Mouse (Mus musculus) left cerebral cortex, adult 18-20 months (tissue): ENCODE measurements around the gene Col6a3. TPM values are rescaled to one million over a fixed set of nuclear protein-coding genes. Genes with fewer than 3 reads are reported as not detected.

Experiments
- DNase-seq, 2 experiments: peaks; one replicate each; pipeline ENCODE4 v3.0.0; 2021 to 2022; ENCODE audit warnings: low spot score in 2 of 2, mixed read lengths in 1 of 2
- total RNA-seq, 2 experiments: library from RNA; stranded (reverse); gene quantifications; 2 replicates each; pipeline ENCODE4 v1.2.3; 2021

Col6a3 gene
- total RNA-seq, 2 experiments from 2014 or later: 4.3 to 4.5 TPM

- no peak for DNase-seq
Measured at GRCm38 (mm10) chr1:90738913-90739312, 104.9 kb downstream of the Col6a3 start.

- no peak for DNase-seq
Measured at GRCm38 (mm10) chr1:90729466-90729865, 114.3 kb downstream of the Col6a3 start.

GRCm38 (mm10) chr1:90723754-90724153 is 120.0 kb downstream of the Col6a3 start:
- no peak for DNase-seq

- DNase-seq: no peak
Measured at GRCm38 (mm10) chr1:90723325-90723724, 120.4 kb downstream of the Col6a3 start.

GRCm38 (mm10) chr1:90722021-90722420 is 121.8 kb downstream of the Col6a3 start:
- DNase-seq: no peak

- DNase-seq: no peak
Measured at GRCm38 (mm10) chr1:90720610-90721241, 123.0 kb downstream of the Col6a3 start.

GRCm38 (mm10) chr1:90718826-90719550 is 124.8 kb downstream of the Col6a3 start:
- DNase-seq: no peak

GRCm38 (mm10) chr1:90716258-90716657 is 127.5 kb downstream of the Col6a3 start:
- no peak for DNase-seq

Other genes with a start within 250 kb of the Col6a3 start
- 100 to 1,000 TPM; 122 to 127 TPM for gene Cops8, start 241.0 kb downstream of the Col6a3 start, total RNA-seq
- 1 to 10 TPM; 1.9 to 2.7 TPM for gene Mlph, start 71.1 kb upstream of the Col6a3 start, total RNA-seq
- gene Prlh, start 109.1 kb upstream of the Col6a3 start, total RNA-seq: not detected
- not detected for gene Rab17, start 125.7 kb upstream of the Col6a3 start, total RNA-seq
- gene Lrrfip1, start 154.8 kb upstream of the Col6a3 start, total RNA-seq: 10 to 100 TPM; 71.0 to 74.6 TPM